Mouse (Mus musculus): ENCODE results near the gene Gm29427.
"Not testable (repeated sequence)": the region's sequence is repeated elsewhere in the genome, so short reads cannot be mapped to it uniquely, and the experiment has no call there.

The Gm29427 gene

GRCm38 (mm10) chr1:130731741-130732337 is 16.2 kb upstream of the Gm29427 start, which contains the start of gene AA986860:
Gene AA986860 (plus strand): TSS chr1:130731976.
- DNase-seq (ENCODE audit: low spot score in 2 of 2) = no peak

- DNase-seq (ENCODE audit: low spot score in 2 of 2) = no peak
Measured at GRCm38 (mm10) chr1:130729153-130729552, 13.6 kb upstream of the Gm29427 start, which contains the start of gene Pfkfb2. Gene Pfkfb2 (minus strand): TSS chr1:130729253.

- DNase-seq (ENCODE audit: low spot score in 2 of 2) = no peak
Measured at GRCm38 (mm10) chr1:130728708-130729107, 13.1 kb upstream of the Gm29427 start.

GRCm38 (mm10) chr1:130728070-130728469 is 12.5 kb upstream of the Gm29427 start:
- DNase-seq (ENCODE audit: low spot score in 2 of 2) = no peak

- no peak for DNase-seq (ENCODE audit: low spot score in 2 of 2)
Measured at GRCm38 (mm10) chr1:130726396-130726795, 10.8 kb upstream of the Gm29427 start.

- DNase-seq (ENCODE audit: low spot score in 2 of 2) = no peak
Measured at GRCm38 (mm10) chr1:130724206-130724605, 8.6 kb upstream of the Gm29427 start.

GRCm38 (mm10) chr1:130717291-130717871 is 1.8 kb upstream of the Gm29427 start, which contains the start of gene Yod1:
Gene Yod1 (plus strand): TSS chr1:130717327.
- peak; percentile 42 to 83 for DNase-seq (ENCODE audit: low spot score in 2 of 2)

- DNase-seq (ENCODE audit: low spot score in 2 of 2) = peak in 1 of 2 experiments; percentile 45
Measured at GRCm38 (mm10) chr1:130716513-130717290, 1.1 kb upstream of the Gm29427 start.

GRCm38 (mm10) chr1:130716218-130716512 is 566 bp upstream of the Gm29427 start:
- no peak for DNase-seq (ENCODE audit: low spot score in 2 of 2)

- DNase-seq (ENCODE audit: low spot score in 2 of 2) = no peak
Measured at GRCm38 (mm10) chr1:130714046-130714445, 1.6 kb downstream of the Gm29427 start.

GRCm38 (mm10) chr1:130710283-130711080 is 5.1 kb downstream of the Gm29427 start:
- no peak for DNase-seq (ENCODE audit: low spot score in 2 of 2)

- DNase-seq (ENCODE audit: low spot score in 2 of 2) = no peak
Measured at GRCm38 (mm10) chr1:130703613-130704012, 12.0 kb downstream of the Gm29427 start.

- no peak for DNase-seq (ENCODE audit: low spot score in 2 of 2)
Measured at GRCm38 (mm10) chr1:130701976-130702375, 13.6 kb downstream of the Gm29427 start.

- peak in 1 of 2 experiments; percentile 46 for DNase-seq (ENCODE audit: low spot score in 2 of 2)
Measured at GRCm38 (mm10) chr1:130699937-130700633, 15.5 kb downstream of the Gm29427 start.

- DNase-seq (ENCODE audit: low spot score in 2 of 2) = no peak
Measured at GRCm38 (mm10) chr1:130698601-130699000, 17.0 kb downstream of the Gm29427 start.

- no peak for DNase-seq (ENCODE audit: low spot score in 2 of 2)
Measured at GRCm38 (mm10) chr1:130683905-130684304, 31.7 kb downstream of the Gm29427 start.

- DNase-seq (ENCODE audit: low spot score in 2 of 2) = no peak
Measured at GRCm38 (mm10) chr1:130681656-130682413, 33.8 kb downstream of the Gm29427 start.

GRCm38 (mm10) chr1:130681075-130681474 is 34.5 kb downstream of the Gm29427 start:
- no peak for DNase-seq (ENCODE audit: low spot score in 2 of 2)

GRCm38 (mm10) chr1:130678551-130678950 is 37.0 kb downstream of the Gm29427 start:
- no peak for DNase-seq (ENCODE audit: low spot score in 2 of 2)

- DNase-seq (ENCODE audit: low spot score in 2 of 2) = not testable (repeated sequence)
Measured at GRCm38 (mm10) chr1:130663576-130663975, 52.0 kb downstream of the Gm29427 start.

- DNase-seq (ENCODE audit: low spot score in 2 of 2) = no peak
Measured at GRCm38 (mm10) chr1:130661454-130661853, 54.1 kb downstream of the Gm29427 start, which contains the start of gene C4bp. Gene C4bp (minus strand): TSS chr1:130661632.

Data from left cerebral cortex, adult 9 months (tissue).